Mouse (Mus musculus) heart, embryonic 15.5 days (tissue): ENCODE results near the gene Espl1. TPM values are rescaled to one million over a fixed set of nuclear protein-coding genes. Genes with fewer than 3 reads are reported as not detected.

Experiments used
- ATAC-seq: fragments of 200-750 bp; cut with Nextera tagmentation; replicated peaks from 2 replicates; pipeline ENCODE4 v1.8.0; 2017; ENCODE audit warnings: low read depth, moderate TSS enrichment; ENCODE audit not compliant: insufficient number of reproducible peaks, insufficient read depth, low FRiP score
- H3K27ac ChIP-seq: fragments of 300-500 bp; sonication (generic); 2 replicates; pipeline ENCODE4 v1.5.1; 2015; ENCODE audit warnings: mild to moderate bottlenecking, inconsistent platforms
- H3K27me3 ChIP-seq: fragments of 300-500 bp; sonication (generic); 2 replicates; pipeline ENCODE4 v1.6.1; 2015; ENCODE audit warnings: inconsistent platforms
- H3K36me3 ChIP-seq: fragments of 300-500 bp; sonication (generic); 2 replicates; pipeline ENCODE4 v1.6.1; 2015; ENCODE audit warnings: mild to moderate bottlenecking, inconsistent platforms
- H3K4me1 ChIP-seq: fragments of 300-500 bp; sonication (generic); replicated peaks from 2 replicates; pipeline ENCODE4 v1.6.1; 2015; ENCODE audit warnings: inconsistent platforms
- H3K4me2 ChIP-seq: fragments of 300-500 bp; sonication (generic); 2 replicates; pipeline ENCODE4 v1.6.1; 2015; ENCODE audit warnings: inconsistent platforms, mild to moderate bottlenecking, moderate library complexity
- H3K4me3 ChIP-seq: fragments of 300-500 bp; sonication (generic); 2 replicates; pipeline ENCODE4 v1.5.1; 2015; ENCODE audit warnings: mild to moderate bottlenecking, inconsistent platforms
- H3K9ac ChIP-seq: fragments of 300-500 bp; sonication (generic); 2 replicates; pipeline ENCODE4 v1.6.1; 2015; ENCODE audit warnings: mild to moderate bottlenecking, inconsistent platforms
- H3K9me3 ChIP-seq: fragments of 300-500 bp; sonication (generic); replicated peaks from 2 replicates; pipeline ENCODE4 v1.6.1; 2016; ENCODE audit warnings: inconsistent platforms
- WGBS: fragments of 180-500 bp; shearing (Covaris S2); methylation state at CpG from one replicate; pipeline ENCODE4 v1.1.7; 2015; ENCODE audit warnings: mixed read lengths; 5-methylcytosine and 5-hydroxymethylcytosine counted together
- polyA plus RNA-seq: library from polyadenylated mRNA; unstranded; fragments of >200 nt; fragmentation: Nextera tagmentation; extraction: Ambion mirVana; gene quantifications from 2 replicates; pipeline ENCODE4 v1.2.1, GENCODE M21; 2015

Espl1 gene
- polyA plus RNA-seq, 1 experiment from 2014 or later, result 14.7 TPM

GRCm38 (mm10) chr15:102341580-102341979, 45.5 kb downstream of the Espl1 start:
- ATAC-seq, result no peak
- Histone ChIP-seq H3K4me2 (no peak overlapping the region), H3K9me3 (no peaks in the 10 kb centered on the region), H3K36me3 (peaks cover 51% of the 10 kb centered on the region), H3K27me3 (no peaks in the 10 kb centered on the region), H3K27ac (no peak overlapping the region), H3K4me1 (no peaks in the 10 kb centered on the region), H3K4me3 (no peak overlapping the region), H3K9ac (no peak overlapping the region)
- 10% methylated on average over 1 of the region's 1 CpGs for WGBS

GRCm38 (mm10) chr15:102344490-102344889, 48.4 kb downstream of the Espl1 start:
- no peak overlapping the region for H3K27ac ChIP-seq
- no peak for ATAC-seq
- H3K4me2 ChIP-seq, result no peak overlapping the region
- H3K9ac ChIP-seq, result no peak overlapping the region
- H3K9me3 ChIP-seq, result no peaks in the 10 kb centered on the region
- no peaks in the 10 kb centered on the region for H3K4me1 ChIP-seq
- WGBS, result 91% methylated on average over 3 of the region's 3 CpGs
- no peaks in the 10 kb centered on the region for H3K27me3 ChIP-seq
- H3K36me3 ChIP-seq, result peaks cover 33% of the 10 kb centered on the region
- H3K4me3 ChIP-seq, result no peak overlapping the region

DNA sequence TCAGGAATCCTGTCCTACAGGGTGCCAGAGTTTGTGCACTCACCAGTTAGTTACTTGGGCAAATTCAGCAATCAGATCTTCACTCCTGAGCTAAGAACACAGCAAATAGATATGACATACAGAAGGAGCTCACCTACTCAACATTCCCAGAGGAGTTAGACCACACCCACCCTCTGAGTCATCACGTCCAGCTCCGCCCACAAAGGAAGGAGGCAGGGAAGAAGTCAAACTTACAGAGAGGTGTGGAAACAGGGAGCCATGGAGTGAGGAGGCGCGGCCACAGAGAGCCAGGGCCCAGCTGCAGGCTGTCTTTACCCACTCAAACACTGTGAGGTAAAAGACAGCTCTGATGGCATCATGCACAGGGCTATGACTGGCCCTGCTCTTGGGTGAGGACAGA, 50.4 kb downstream of the Espl1 start:
- 58% methylated on average over 4 of the region's 4 CpGs for WGBS
- peaks cover 29% of the 10 kb centered on the region for H3K36me3 ChIP-seq

GRCm38 (mm10) chr15:102350138-102350941, 54.3 kb downstream of the Espl1 start, which contains the start of gene Aaas:
TSS of gene Aaas (minus strand) at chr15:102350771.
- peaks cover 20% of the 10 kb centered on the region for H3K36me3 ChIP-seq
- H3K27ac ChIP-seq, result peak within 1 kb of the TSS; percentile 81
- ATAC-seq, result peak; percentile 87
- H3K27me3 ChIP-seq, result no peaks in the 10 kb centered on the region
- H3K4me1 ChIP-seq, result peaks cover 16% of the 10 kb centered on the region
- WGBS, result under 1% methylated on average over 56 of the region's 56 CpGs
- peak within 1 kb of the TSS; percentile 85 for H3K9ac ChIP-seq
- peak within 1 kb of the TSS; percentile 80 for H3K4me3 ChIP-seq
- peak within 1 kb of the TSS; percentile 84 for H3K4me2 ChIP-seq
- H3K9me3 ChIP-seq, result no peaks in the 10 kb centered on the region

More for the DNA sequence above, 50.4 kb downstream of the Espl1 start:
- no peak overlapping the region for H3K27ac ChIP-seq
- H3K4me1 ChIP-seq, result peaks cover 10% of the 10 kb centered on the region
- H3K27me3 ChIP-seq, result no peaks in the 10 kb centered on the region
- no peak overlapping the region for H3K4me2 ChIP-seq
- H3K9me3 ChIP-seq, result no peaks in the 10 kb centered on the region
- no peak for ATAC-seq
- H3K9ac ChIP-seq, result no peak overlapping the region
- no peak overlapping the region for H3K4me3 ChIP-seq

- peaks cover 2% of the 10 kb centered on the region; the same call in 1 of the 2 replicates for H3K27me3 ChIP-seq
- peak overlapping the region; percentile 84 for H3K4me2 ChIP-seq
- peak overlapping the region; percentile 80 for H3K4me3 ChIP-seq
- WGBS, result 6% methylated on average over 11 of the region's 11 CpGs
- H3K27ac ChIP-seq, result peak overlapping the region; percentile 81
- H3K9ac ChIP-seq, result peak overlapping the region; percentile 53
- H3K36me3 ChIP-seq, result peaks cover 14% of the 10 kb centered on the region; the same call in 1 of the 2 replicates
- ATAC-seq, result no peak
- no peaks in the 10 kb centered on the region for H3K9me3 ChIP-seq
- peaks cover 22% of the 10 kb centered on the region for H3K4me1 ChIP-seq
Observed at GRCm38 (mm10) chr15:102350942-102351291, 54.9 kb downstream of the Espl1 start.

- no peak overlapping the region for H3K4me3 ChIP-seq
- peaks cover 29% of the 10 kb centered on the region for H3K4me1 ChIP-seq
- WGBS, result 52% methylated on average over 2 of the region's 2 CpGs
- H3K36me3 ChIP-seq, result 0 out of 2 replicates have a peak, but pooled peaks cover 3% of the 10 kb centered on the region
- ATAC-seq, result no peak
- H3K9ac ChIP-seq, result no peak overlapping the region
- no peak overlapping the region for H3K27ac ChIP-seq
- H3K9me3 ChIP-seq, result no peaks in the 10 kb centered on the region
- H3K27me3 ChIP-seq, result peaks cover 15% of the 10 kb centered on the region
- no peak overlapping the region for H3K4me2 ChIP-seq
Observed at GRCm38 (mm10) chr15:102352177-102352576, 56.1 kb downstream of the Espl1 start.

- Histone ChIP-seq H3K36me3 (no peaks in the 10 kb centered on the region), H3K9me3 (no peaks in the 10 kb centered on the region), H3K4me3 (no peak overlapping the region), H3K27me3 (peaks cover 33% of the 10 kb centered on the region), H3K9ac (no peak overlapping the region), H3K4me1 (peaks cover 42% of the 10 kb centered on the region), H3K4me2 (no peak overlapping the region), H3K27ac (no peak overlapping the region)
- no peak for ATAC-seq
- 82% methylated on average over 2 of the region's 2 CpGs for WGBS
Observed at GRCm38 (mm10) chr15:102353986-102354385, 57.9 kb downstream of the Espl1 start.

- 0% methylated on average over 46 of the region's 49 CpGs for WGBS
- Histone ChIP-seq H3K4me2 (peak overlapping the region; percentile 98), H3K4me1 (peaks cover 37% of the 10 kb centered on the region), H3K9me3 (no peaks in the 10 kb centered on the region), H3K27me3 (peaks cover 35% of the 10 kb centered on the region), H3K9ac (peak overlapping the region; percentile 56), H3K4me3 (peak overlapping the region; percentile 60), H3K27ac (peak overlapping the region; percentile 54), H3K36me3 (no peaks in the 10 kb centered on the region)
- peak; percentile 68 for ATAC-seq
Observed at GRCm38 (mm10) chr15:102355134-102355870, 59.2 kb downstream of the Espl1 start.

- Histone ChIP-seq H3K27me3 (peaks cover 35% of the 10 kb centered on the region), H3K27ac (peak overlapping the region; percentile 54), H3K9me3 (no peaks in the 10 kb centered on the region), H3K4me1 (peaks cover 37% of the 10 kb centered on the region), H3K9ac (peak overlapping the region; percentile 56), H3K4me2 (peak overlapping the region; percentile 98), H3K4me3 (peak overlapping the region; percentile 60), H3K36me3 (no peaks in the 10 kb centered on the region)
- 2% methylated on average over 38 of the region's 38 CpGs for WGBS
- 0 out of 2 replicates have a peak, but pooled peaks have one; percentile 18 for ATAC-seq
Observed at GRCm38 (mm10) chr15:102355871-102356441, 59.9 kb downstream of the Espl1 start.

- peaks cover 35% of the 10 kb centered on the region for H3K27me3 ChIP-seq
- H3K4me2 ChIP-seq, result peak overlapping the region; percentile 98
- H3K36me3 ChIP-seq, result no peaks in the 10 kb centered on the region
- peaks cover 34% of the 10 kb centered on the region for H3K4me1 ChIP-seq
- ATAC-seq, result no peak
- H3K27ac ChIP-seq, result peak overlapping the region; percentile 54
- H3K4me3 ChIP-seq, result peak overlapping the region; percentile 60; the same call in 1 of the 2 replicates
- H3K9ac ChIP-seq, result peak overlapping the region; percentile 56
- 52% methylated on average over 16 of the region's 16 CpGs for WGBS
- H3K9me3 ChIP-seq, result no peaks in the 10 kb centered on the region
Observed at GRCm38 (mm10) chr15:102356501-102357325, 60.6 kb downstream of the Espl1 start.
